Mouse (Mus musculus): ENCODE measurements around the gene Rps26.

GRCm38 (mm10) chr10:128635697-128636096, 9.2 kb upstream of the Rps26 start:
- TF ChIP-seq POLR2A (IDR thresholded peaks at IDR 0.05; ENCODE audit: borderline replicate concordance, low read depth, low read length) (no peak), CTCF (IDR thresholded peaks at IDR 0.05; ENCODE audit: low read depth, low read length) (no peak)

Measured in bone marrow macrophage, adult 2 months (primary cell).